Mouse (Mus musculus) B cell, adult 62 days (primary cell): Measurements from ENCODE around the gene Anxa7. TPM values are rescaled to one million over a fixed set of nuclear protein-coding genes. Genes with fewer than 3 reads are reported as not detected.

Experiments used
- total RNA-seq: library from RNA; stranded (reverse); gene quantifications from 4 replicates; pipeline ENCODE4 v1.2.4, GENCODE M21; 2023

Gene Anxa7
- total RNA-seq, result 49.7 to 53.2 TPM (median 50.3 TPM) in 4 replicates

DNA sequence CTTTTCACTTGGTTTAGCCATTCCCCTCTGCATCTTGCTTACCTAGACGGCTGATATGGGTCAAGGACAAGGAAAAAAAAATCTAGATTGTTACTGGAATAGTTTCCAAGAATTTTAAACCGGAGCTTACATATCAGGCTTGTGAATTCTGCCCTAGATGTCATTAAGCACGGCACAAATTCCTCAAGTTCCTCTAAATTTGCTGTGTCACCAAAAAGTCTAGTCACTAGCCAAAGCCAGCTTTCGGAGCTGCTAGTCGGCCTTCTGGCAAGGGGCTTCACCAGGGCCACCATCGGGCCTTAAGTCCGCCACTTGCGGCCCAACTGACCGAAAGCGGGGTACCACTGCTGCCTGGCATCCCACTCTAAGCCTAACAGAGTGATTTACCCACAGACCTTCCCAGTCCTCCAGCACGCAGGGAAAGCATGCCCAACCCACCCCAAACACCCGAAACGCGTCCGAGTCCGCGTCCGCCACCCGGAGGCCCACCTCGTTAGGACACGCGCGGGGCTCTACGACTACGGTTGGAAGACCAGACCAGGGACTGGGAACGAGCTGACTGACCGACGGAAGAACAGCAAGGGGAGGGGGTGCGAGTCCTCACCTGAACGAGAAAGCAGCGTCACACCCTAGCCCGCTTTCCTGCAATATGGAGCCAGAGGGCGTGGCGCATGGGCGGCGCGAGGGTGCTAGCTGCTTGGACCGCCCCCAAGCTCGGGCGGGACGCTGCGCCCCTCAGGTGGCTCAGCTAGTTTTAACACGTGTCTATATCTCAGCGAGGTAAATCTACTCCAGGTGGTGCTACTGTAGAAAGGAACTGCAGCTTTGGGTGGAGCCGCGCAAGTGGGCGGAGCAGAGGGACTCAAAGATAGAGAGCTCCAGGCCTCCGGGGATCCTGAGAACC lies at the start of gene Anxa7:
Anxa7 (minus strand) TSS at position 843 of the 904 bp plus-strand sequence.

DNA sequence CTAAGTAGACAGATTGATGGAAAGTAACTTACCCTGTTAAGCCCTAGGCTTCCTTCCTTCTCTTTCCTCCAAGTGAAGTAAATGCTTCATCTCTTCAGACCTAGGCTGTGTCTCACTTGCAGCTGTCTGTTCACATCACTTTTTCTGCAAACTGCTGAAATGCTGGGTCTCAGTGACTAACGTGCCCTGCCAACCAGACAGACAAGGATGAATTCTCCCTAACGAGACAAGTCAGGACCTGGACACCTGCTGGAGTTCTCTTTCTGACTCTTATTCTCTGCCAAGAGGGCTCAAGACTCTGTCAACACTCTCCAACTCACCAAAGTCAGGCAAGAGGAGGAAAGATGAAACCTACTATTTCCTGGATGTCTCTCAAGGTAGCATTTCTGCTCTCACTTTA lies 16.7 kb upstream of the Anxa7 start, which contains the start of gene Mss51:
Mss51 (minus strand) TSS at position 299 of the 400 bp plus-strand sequence.

DNA sequence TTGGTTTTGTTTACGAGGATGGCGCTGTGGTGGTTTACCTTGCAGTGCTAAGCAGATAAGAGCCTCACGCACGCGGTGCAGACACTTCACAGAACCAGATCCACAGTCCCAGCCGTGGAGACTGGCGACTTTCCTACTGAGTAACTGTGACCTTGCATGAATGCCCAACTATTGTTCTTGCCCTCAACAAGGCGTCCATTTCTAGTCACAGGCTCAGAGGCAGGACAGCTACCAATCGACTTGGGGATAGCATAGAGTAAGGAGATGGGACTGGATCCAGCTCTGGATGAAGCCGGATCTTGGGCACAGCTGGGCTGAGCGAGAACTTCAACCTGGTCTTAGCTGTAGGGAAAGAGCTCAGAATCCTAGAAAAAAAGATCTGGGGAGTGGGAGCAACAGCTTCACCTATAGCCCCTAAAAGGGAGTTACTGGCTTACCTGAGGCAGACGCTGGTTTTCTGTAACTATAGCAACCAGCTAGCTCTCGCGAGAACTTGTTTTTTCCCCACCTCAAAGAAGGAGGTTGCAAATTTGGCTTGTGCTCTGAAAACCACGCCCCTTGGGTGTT lies 28.1 kb downstream of the Anxa7 start, which contains the start of gene Cfap70:
Cfap70 (minus strand) TSS at position 462 of the 567 bp plus-strand sequence.

Other genes starting within 250 kb of the Anxa7 start
- gene Kcnk16, start 210.9 kb downstream of the Anxa7 start, total RNA-seq, result not detected in 4 replicates
- 17.1 to 22.7 TPM (median 19.9 TPM) in 4 replicates for gene Nudt13, start 185.4 kb downstream of the Anxa7 start, total RNA-seq
- 40.2 to 52.4 TPM (median 44.7 TPM) in 4 replicates for gene Ecd, start 132.0 kb downstream of the Anxa7 start, total RNA-seq
- gene Fam149b, start 132.0 kb downstream of the Anxa7 start, total RNA-seq, result 29.2 to 43.8 TPM (median 38.7 TPM) in 4 replicates
- gene Dnajc9, start 91.2 kb downstream of the Anxa7 start, total RNA-seq, result 80.9 to 84.6 TPM (median 83.3 TPM) in 4 replicates
- 34.6 to 43.1 TPM (median 37.0 TPM) in 4 replicates for gene Mrps16, start 86.5 kb downstream of the Anxa7 start, total RNA-seq
- not detected in 4 replicates for gene Cfap70, start 27.9 kb downstream of the Anxa7 start, total RNA-seq
- 2.8 to 4.5 TPM (median 4.2 TPM) in 4 replicates for gene Mss51, start 16.8 kb upstream of the Anxa7 start, total RNA-seq
- gene Ppp3cb, start 66.4 kb upstream of the Anxa7 start, total RNA-seq, result 101 to 117 TPM (median 110 TPM) in 4 replicates
- 5.2 to 6.9 TPM (median 5.8 TPM) in 4 replicates for gene Usp54, start 160.9 kb upstream of the Anxa7 start, total RNA-seq
- gene Myoz1, start 176.4 kb upstream of the Anxa7 start, total RNA-seq, result not detected in 4 replicates
- gene Synpo2l, start 188.2 kb upstream of the Anxa7 start, total RNA-seq, result 0.18 to 0.27 TPM (median 0.20 TPM) in 3 of 4 replicates, not detected in the other
- 216 to 224 TPM (median 218 TPM) in 4 replicates for gene Sec24c, start 194.2 kb upstream of the Anxa7 start, total RNA-seq
- 6.2 to 7.0 TPM (median 6.3 TPM) in 4 replicates for gene Fut11, start 214.8 kb upstream of the Anxa7 start, total RNA-seq
- 32.0 to 40.8 TPM (median 34.1 TPM) in 4 replicates for gene Chchd1, start 222.9 kb upstream of the Anxa7 start, total RNA-seq
- 192 to 208 TPM (median 201 TPM) in 4 replicates for gene Zswim8, start 227.4 kb upstream of the Anxa7 start, total RNA-seq